In the genomic region with DNA sequence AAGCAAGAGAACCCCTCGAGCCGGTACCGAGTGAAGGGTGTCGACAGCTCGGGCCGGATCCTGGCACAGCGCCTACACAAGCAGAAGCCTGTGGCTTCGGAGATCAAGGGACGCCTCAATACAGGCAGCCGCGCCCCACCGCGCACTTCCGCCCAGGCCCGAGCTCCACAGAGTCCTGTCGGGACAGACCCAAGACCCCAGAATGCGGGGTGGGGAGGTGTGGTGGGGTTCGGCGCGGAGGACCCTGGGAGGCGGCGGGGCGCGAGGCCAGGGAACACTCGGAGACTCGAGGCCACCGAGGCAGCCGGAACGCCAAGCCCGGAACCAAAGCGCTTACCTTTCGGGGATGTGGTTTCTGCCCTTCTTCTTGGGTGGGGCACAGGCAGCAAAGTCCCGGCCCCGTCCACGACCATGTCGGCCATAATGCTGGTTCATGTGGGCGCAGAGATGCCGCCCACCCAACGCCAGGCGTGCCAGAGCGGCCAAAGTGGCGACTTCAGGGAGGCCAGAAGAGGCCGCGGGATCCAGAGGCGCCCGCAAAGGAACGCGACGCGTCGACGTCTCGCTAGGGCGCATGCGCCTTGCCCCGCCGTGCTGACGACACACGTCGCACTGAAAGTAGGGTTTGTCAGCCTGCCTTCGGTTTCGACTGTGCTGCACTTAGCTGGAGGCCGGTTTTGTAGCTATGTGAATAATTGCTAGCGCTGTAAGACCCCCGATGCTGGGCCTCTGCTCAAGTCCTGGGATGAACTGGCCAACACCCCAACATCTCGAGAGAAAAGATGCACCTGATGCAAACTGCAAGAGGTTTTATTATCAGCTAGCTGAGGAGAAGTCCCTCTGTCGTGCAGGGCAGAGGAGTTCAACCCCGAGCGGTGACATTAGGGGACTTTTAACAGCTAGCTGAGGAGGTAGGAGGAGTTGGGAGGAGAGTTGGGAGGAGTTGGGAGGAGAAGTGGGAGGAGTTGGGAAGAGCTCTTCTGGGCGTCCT, we compare ENCODE assay signal across 8 mouse cellular contexts. TPM values are rescaled to one million over a fixed set of nuclear protein-coding genes. Genes with fewer than 3 reads are reported as not detected.
A peak's percentile ranks its signal among the peaks of the same experiment; 100 is the strongest.
DNase-seq lines count a peak whose midpoint lies in the region; ATAC-seq and TF ChIP-seq lines count a peak whose summit lies in the region.

Dusp11 (minus strand) TSS at position 567 of the 991 bp plus-strand sequence.

- H3K27me3 ChIP-seq in E14TG2a.4 (ENCODE audit: insufficient read depth, low read length) = no peaks in the 10 kb centered on the region
- no peaks in the 10 kb centered on the region for H3K27me3 ChIP-seq in forebrain, embryonic 13.5 days
- H3K27me3 ChIP-seq in liver, postnatal 0 days (ENCODE audit: insufficient read depth, low read length) = no peaks in the 10 kb centered on the region
- H3K27me3 ChIP-seq in neural tube, embryonic 14.5 days (ENCODE audit: control insufficient read depth, insufficient read depth, low read length) = no peaks in the 10 kb centered on the region

- H3K4me3 ChIP-seq in E14TG2a.4 (replicated peaks; ENCODE audit: low read length) = peak within 1 kb of the TSS; percentile 92
- H3K4me3 ChIP-seq in forebrain, embryonic 13.5 days = peak within 1 kb of the TSS; percentile 93
- peak within 1 kb of the TSS; percentile 76 for H3K4me3 ChIP-seq in liver, postnatal 0 days (ENCODE audit: low read depth, low read length)
- H3K4me3 ChIP-seq in neural tube, embryonic 14.5 days (ENCODE audit: low read depth, low read length) = peak within 1 kb of the TSS; percentile 87

- DNase-seq in c-Kit-positive CD71-positive TER-119-positive erythroid progenitor cells, embryonic 14.5 days (ENCODE audit: low spot score) = peak; percentile 87
- peak; percentile 95 to 96 for DNase-seq in heart, postnatal 10 days
- DNase-seq in large intestine, adult 2 months (ENCODE audit: low read depth, low spot score) = peak; percentile 72
- DNase-seq in liver, postnatal 0 days = peak; percentile 93
- DNase-seq in testis, postnatal 10 days (ENCODE audit: low spot score) = peak; percentile 94

- H3K27ac ChIP-seq in forebrain, embryonic 13.5 days = peak within 1 kb of the TSS; percentile 95
- peak within 1 kb of the TSS; percentile 99 for H3K27ac ChIP-seq in liver, postnatal 0 days (ENCODE audit: low read depth)
- H3K27ac ChIP-seq in neural tube, embryonic 14.5 days (ENCODE audit: low read depth, low read length) = peak within 1 kb of the TSS; percentile 95

- peaks cover 7% of the 10 kb centered on the region for H3K9me3 ChIP-seq in E14TG2a.4 (ENCODE audit: low read length)
- no peaks in the 10 kb centered on the region for H3K9me3 ChIP-seq in forebrain, embryonic 13.5 days (replicated peaks)
- H3K9me3 ChIP-seq in liver, postnatal 0 days (ENCODE audit: low read length) = no peaks in the 10 kb centered on the region
- H3K9me3 ChIP-seq in neural tube, embryonic 14.5 days (ENCODE audit: control insufficient read depth, low read length) = no peaks in the 10 kb centered on the region

- intact Hi-C loops in heart, postnatal 10 days (cut with DNase I) = loop anchor here (1.0 to 2.0 kb wide), 2 partner anchors 24 to 47 kb away; partner anchors contain the start of gene Nat8f1

- peak within 1 kb of the TSS; percentile 94 for H3K9ac ChIP-seq in forebrain, embryonic 13.5 days
- H3K9ac ChIP-seq in liver, postnatal 0 days (replicated peaks) = peak within 1 kb of the TSS; percentile 94
- H3K9ac ChIP-seq in neural tube, embryonic 14.5 days (replicated peaks; ENCODE audit: low read depth, low read length) = peak within 1 kb of the TSS; percentile 90

- H3K4me2 ChIP-seq in forebrain, embryonic 13.5 days = peak within 1 kb of the TSS; percentile 83
- H3K4me2 ChIP-seq in liver, postnatal 0 days (ENCODE audit: low read depth, low read length) = peak within 1 kb of the TSS; percentile 93
- H3K4me2 ChIP-seq in neural tube, embryonic 14.5 days (ENCODE audit: low read depth, low read length) = peak within 1 kb of the TSS; percentile 76

- peaks cover 29% of the 10 kb centered on the region for H3K36me3 ChIP-seq in E14TG2a.4 (ENCODE audit: insufficient read depth, low read length)
- H3K36me3 ChIP-seq in forebrain, embryonic 13.5 days (ENCODE audit: poor library complexity, severe bottlenecking) = peaks cover 20% of the 10 kb centered on the region
- H3K36me3 ChIP-seq in liver, postnatal 0 days (replicated peaks; ENCODE audit: insufficient read depth, low read length) = peaks cover 22% of the 10 kb centered on the region
- peaks cover 4% of the 10 kb centered on the region; the same call in 1 of the 2 replicates for H3K36me3 ChIP-seq in neural tube, embryonic 14.5 days (ENCODE audit: control insufficient read depth, insufficient read depth, low read length)

- ATAC-seq in forebrain, embryonic 13.5 days = peak; percentile 97
- peak; percentile 92 for ATAC-seq in liver, postnatal 0 days
- ATAC-seq in neural tube, embryonic 14.5 days (ENCODE audit: low read depth) = peak; percentile 98

- TF ChIP-seq EP300 in liver, postnatal 0 days (IDR thresholded peaks at IDR 0.05; ENCODE audit: low read depth) = no peak

- no peak for TF ChIP-seq CTCF in E14TG2a.4 (conservative IDR thresholded peaks at IDR 0.05; ENCODE audit: low read length)
- no peak for TF ChIP-seq CTCF in liver, postnatal 0 days (IDR thresholded peaks at IDR 0.05; ENCODE audit: low read depth)

- under 1% methylated on average over 70 of the region's 70 CpGs for WGBS in forebrain, embryonic 13.5 days
- WGBS in large intestine, adult 2 months = under 1% methylated on average over 70 of the region's 70 CpGs
- WGBS in liver, postnatal 0 days (ENCODE audit: insufficient replicate concordance) = 2% methylated on average over 67 of the region's 70 CpGs
- WGBS in neural tube, embryonic 14.5 days = under 1% methylated on average over 65 of the region's 70 CpGs

- peaks cover 20% of the 10 kb centered on the region for H3K4me1 ChIP-seq in E14TG2a.4 (replicated peaks; ENCODE audit: low read depth, low read length)
- peaks cover 18% of the 10 kb centered on the region for H3K4me1 ChIP-seq in forebrain, embryonic 13.5 days
- H3K4me1 ChIP-seq in liver, postnatal 0 days (ENCODE audit: insufficient read depth) = peaks cover 10% of the 10 kb centered on the region
- peaks cover 13% of the 10 kb centered on the region for H3K4me1 ChIP-seq in neural tube, embryonic 14.5 days (ENCODE audit: control insufficient read depth, insufficient read depth, low read length)

RNA-seq across cellular contexts. Expression of gene Dusp11, which starts in this region (rescaled TPM):
- 36.9 and 43.5 TPM in 2 replicates for polyA plus RNA-seq in forebrain, embryonic 13.5 days (2015; fragmentation: Nextera tagmentation; extraction: Ambion mirVana)
- 10 to 100 TPM; 56.9 to 64.3 TPM for total RNA-seq in heart, postnatal 10 days (2021)
- polyA plus RNA-seq in large intestine, adult 2 months (2012; rRNA removed) = 16.7 and 30.3 TPM in 2 replicates
- polyA plus RNA-seq in liver, postnatal 0 days (2015; fragmentation: Nextera tagmentation; extraction: Ambion mirVana) = 20.8 and 23.9 TPM in 2 replicates
- polyA plus RNA-seq in neural tube, embryonic 14.5 days (2014; fragmentation: Nextera tagmentation; extraction: Ambion mirVana) = 69.4 and 82.6 TPM in 2 replicates

Comparison
In these comparisons a context has a peak if more than half of its experiments do, and no peak if none do; other contexts are left out.
1. Peak in every context shown above with its lines: DNase-seq, ATAC-seq, H3K4me3 ChIP-seq and H3K27ac ChIP-seq.